Mouse (Mus musculus) G1E (cell line): Measurements from ENCODE around the gene Enpp1.

Experiments
- CTCF ChIP-seq: IDR thresholded peaks from 2 replicates; pipeline ENCODE4 v1.5.1; 2012; ENCODE audit warnings: low read depth, low read length, inconsistent platforms, mixed read lengths
- GATA1 ChIP-seq: IDR thresholded peaks from 2 replicates; pipeline ENCODE4 v1.6.1; 2012; ENCODE audit warnings: borderline replicate concordance, low read length, inconsistent platforms, mixed read lengths
- POLR2AphosphoS5 ChIP-seq: IDR thresholded peaks from 2 replicates; pipeline ENCODE4 v1.6.1; 2012; ENCODE audit warnings: low read depth, low read length, inconsistent platforms; ENCODE audit not compliant: insufficient replicate concordance
- TAL1 ChIP-seq: conservative IDR thresholded peaks from 2 replicates; pipeline ENCODE4 v1.6.1; 2012; ENCODE audit warnings: low read depth, low read length, inconsistent platforms, mixed read lengths

- TF ChIP-seq CTCF (no peak), GATA1 (no peak), TAL1 (no peak), POLR2AphosphoS5 (no peak)
Measured at GRCm38 (mm10) chr10:24642796-24643580, 69.0 kb downstream of the Enpp1 start.
